Mouse (Mus musculus) stomach, postnatal 0 days (tissue): ENCODE results near the gene Fam198a.

Experiments used
- CTCF ChIP-seq: IDR thresholded peaks from 2 replicates; pipeline ENCODE4 v1.5.1; 2016; ENCODE audit warnings: antibody characterized with exemption, low read depth, mild to moderate bottlenecking, moderate library complexity
- EP300 ChIP-seq: optimal IDR thresholded peaks from 2 replicates; pipeline ENCODE3; 2016; ENCODE audit warnings: antibody characterized with exemption

DNA sequence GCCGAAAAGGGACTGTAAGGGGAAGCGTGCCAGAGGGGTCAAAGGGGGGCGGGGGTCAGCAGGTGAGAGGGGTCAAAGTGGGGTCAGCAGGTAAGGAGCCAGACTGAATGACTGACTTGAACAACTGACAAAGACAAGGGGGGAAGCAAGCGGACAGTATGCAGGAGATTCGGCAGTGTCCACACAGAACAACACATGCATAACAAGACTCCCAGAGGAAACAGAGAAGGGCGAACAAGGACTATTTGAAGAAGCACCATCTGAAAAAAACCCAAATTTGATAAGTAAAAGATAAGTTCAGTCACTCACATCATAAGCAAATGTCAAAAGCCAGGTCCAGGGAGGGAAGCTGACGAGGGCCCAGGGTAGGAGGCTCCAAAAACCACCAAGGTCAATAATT, 23.1 kb upstream of the Fam198a start:
- no peak for TF ChIP-seq CTCF
- TF ChIP-seq EP300 = no peak
